10 mouse cellular contexts compared by ENCODE assay signal in the genomic region with DNA sequence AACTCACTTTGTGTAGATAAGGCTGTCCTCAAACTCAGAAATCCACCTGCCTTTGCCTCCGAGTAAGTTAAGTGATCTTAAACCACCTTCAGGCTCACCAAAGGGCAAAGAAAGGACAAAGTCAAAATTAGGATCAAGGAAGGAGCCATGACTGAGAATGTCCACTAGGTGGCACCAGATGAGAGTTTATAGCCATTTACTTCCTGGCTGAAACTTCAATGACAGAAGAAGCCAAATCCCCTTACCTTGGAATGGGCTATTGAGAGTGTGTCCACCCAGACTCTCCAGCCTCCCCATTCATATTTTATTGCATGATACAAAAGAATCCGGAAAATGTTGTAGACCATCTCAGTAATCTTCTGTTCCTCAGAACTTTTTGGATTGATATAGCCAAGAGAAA.
DNase-seq lines count a peak whose midpoint lies in the region; ATAC-seq and TF ChIP-seq lines count a peak whose summit lies in the region.
"Had no signal": no experiment of that assay in that cellular context is flagged by ENCODE, and none has a peak within 500 bp of the region (broad histone marks: within the 10 kb centered on the region; RNA-seq: fewer than 3 reads in every experiment).

No protein-coding gene starts in this region.

- no peaks in the 10 kb centered on the region for H3K9me3 ChIP-seq in intestine, embryonic 14.5 days (ENCODE audit: control insufficient read depth, low read length)
- H3K9me3 ChIP-seq in intestine, embryonic 16.5 days (ENCODE audit: control insufficient read depth, low read length), result no peaks in the 10 kb centered on the region
- no peaks in the 10 kb centered on the region for H3K9me3 ChIP-seq in embryonic facial prominence, embryonic 11.5 days (replicated peaks; ENCODE audit: control insufficient read depth, low read length)
- H3K9me3 ChIP-seq in kidney, postnatal 0 days (replicated peaks; ENCODE audit: low read length), result no peaks in the 10 kb centered on the region
- H3K9me3 ChIP-seq: embryonic facial prominence, embryonic 12.5 days; lung, embryonic 15.5 days had no signal

- no peak overlapping the region for H3K27ac ChIP-seq in intestine, embryonic 14.5 days (ENCODE audit: low read depth)
- H3K27ac ChIP-seq in intestine, embryonic 16.5 days (ENCODE audit: low read length), result no peak overlapping the region
- no peak overlapping the region for H3K27ac ChIP-seq in embryonic facial prominence, embryonic 11.5 days (replicated peaks; ENCODE audit: low read depth, low read length)
- no peak overlapping the region for H3K27ac ChIP-seq in kidney, postnatal 0 days
- H3K27ac ChIP-seq: embryonic facial prominence, embryonic 12.5 days; lung, embryonic 15.5 days had no signal

- H3K4me2 ChIP-seq in intestine, embryonic 14.5 days (ENCODE audit: low read length), result no peak overlapping the region
- H3K4me2 ChIP-seq in intestine, embryonic 16.5 days (ENCODE audit: low read depth, low read length), result no peak overlapping the region
- no peak overlapping the region for H3K4me2 ChIP-seq in embryonic facial prominence, embryonic 11.5 days (ENCODE audit: low read depth, low read length)
- H3K4me2 ChIP-seq in kidney, postnatal 0 days (ENCODE audit: low read length), result no peak overlapping the region
- H3K4me2 ChIP-seq: embryonic facial prominence, embryonic 12.5 days; lung, embryonic 15.5 days had no signal

- H3K4me3 ChIP-seq in intestine, embryonic 14.5 days (ENCODE audit: low read depth, low read length), result no peak overlapping the region
- H3K4me3 ChIP-seq in intestine, embryonic 16.5 days (ENCODE audit: low read length), result no peak overlapping the region
- H3K4me3 ChIP-seq in embryonic facial prominence, embryonic 11.5 days (ENCODE audit: low read depth, low read length), result no peak overlapping the region
- H3K4me3 ChIP-seq in kidney, postnatal 0 days (replicated peaks; ENCODE audit: low read depth, low read length), result no peak overlapping the region
- H3K4me3 ChIP-seq: embryonic facial prominence, embryonic 12.5 days; lung, embryonic 15.5 days had no signal

- ATAC-seq in intestine, embryonic 14.5 days (replicated peaks; ENCODE audit: low FRiP score, low TSS enrichment, low read depth), result no peak
- ATAC-seq in intestine, embryonic 16.5 days, result no peak
- ATAC-seq in CD4-positive, CD25-positive, alpha-beta regulatory T cell, adult 4 months, result peak; percentile 66
- ATAC-seq in embryonic facial prominence, embryonic 11.5 days (replicated peaks; ENCODE audit: insufficient number of reproducible peaks, low FRiP score, low TSS enrichment, low read depth), result 0 out of 2 replicates have a peak, but pooled peaks have one; percentile 34
- no peak for ATAC-seq in kidney, postnatal 0 days (replicated peaks; ENCODE audit: low FRiP score, low read depth)

- no peaks in the 10 kb centered on the region for H3K27me3 ChIP-seq in intestine, embryonic 14.5 days (replicated peaks; ENCODE audit: control insufficient read depth, insufficient read depth, low read length)
- no peaks in the 10 kb centered on the region for H3K27me3 ChIP-seq in intestine, embryonic 16.5 days (replicated peaks; ENCODE audit: control insufficient read depth, insufficient read depth, low read length)
- no peaks in the 10 kb centered on the region for H3K27me3 ChIP-seq in embryonic facial prominence, embryonic 11.5 days (ENCODE audit: control insufficient read depth, insufficient read depth, low read length)
- H3K27me3 ChIP-seq in kidney, postnatal 0 days (ENCODE audit: insufficient read depth, low read length), result no peaks in the 10 kb centered on the region
- H3K27me3 ChIP-seq: embryonic facial prominence, embryonic 12.5 days; lung, embryonic 15.5 days had no signal

- H3K4me1 ChIP-seq in intestine, embryonic 14.5 days (replicated peaks; ENCODE audit: control insufficient read depth, insufficient read depth, low read length), result no peaks in the 10 kb centered on the region
- no peaks in the 10 kb centered on the region for H3K4me1 ChIP-seq in intestine, embryonic 16.5 days (ENCODE audit: control insufficient read depth, insufficient read depth, low read length)
- H3K4me1 ChIP-seq in embryonic facial prominence, embryonic 11.5 days (ENCODE audit: control insufficient read depth, insufficient read depth, low read length), result no peaks in the 10 kb centered on the region
- no peaks in the 10 kb centered on the region for H3K4me1 ChIP-seq in kidney, postnatal 0 days (replicated peaks; ENCODE audit: insufficient read depth, low read length)
- H3K4me1 ChIP-seq: embryonic facial prominence, embryonic 12.5 days; lung, embryonic 15.5 days had no signal

- peaks cover 15% of the 10 kb centered on the region for H3K36me3 ChIP-seq in intestine, embryonic 14.5 days (ENCODE audit: control insufficient read depth, insufficient read depth, low read length)
- H3K36me3 ChIP-seq in intestine, embryonic 16.5 days (ENCODE audit: control insufficient read depth, insufficient read depth, low read length), result no peaks in the 10 kb centered on the region
- no peaks in the 10 kb centered on the region; the same call in 1 of the 2 replicates for H3K36me3 ChIP-seq in embryonic facial prominence, embryonic 11.5 days (replicated peaks; ENCODE audit: control insufficient read depth, insufficient read depth, low read depth, low read length)
- H3K36me3 ChIP-seq in kidney, postnatal 0 days (ENCODE audit: insufficient read depth, low read length), result 0 out of 2 replicates have a peak, but pooled peaks cover 4% of the 10 kb centered on the region
- H3K36me3 ChIP-seq: lung, embryonic 15.5 days had no signal

- DNase-seq in intestine, embryonic 14.5 days (ENCODE audit: low spot score), result peak; percentile 64
- DNase-seq in adrenal gland, postnatal 25 days, result peak; percentile 5
- peak; percentile 79 for DNase-seq in embryonic facial prominence, embryonic 11.5 days (ENCODE audit: low spot score)
- peak; percentile 82 for DNase-seq in kidney, postnatal 0 days (ENCODE audit: low spot score)
- peak; percentile 74 for DNase-seq in mesoderm, embryonic 11.5 days (ENCODE audit: low read depth, low spot score)
- peak; percentile 12 for DNase-seq in thymus, postnatal 4 days

- 24% methylated on average over 2 of the region's 2 CpGs for WGBS in intestine, embryonic 14.5 days
- WGBS in intestine, embryonic 16.5 days, result 20% methylated on average over 2 of the region's 2 CpGs
- 23% methylated on average over 2 of the region's 2 CpGs for WGBS in embryonic facial prominence, embryonic 11.5 days
- WGBS in kidney, postnatal 0 days, result 15% methylated on average over 2 of the region's 2 CpGs

- peak; percentile 92 for TF ChIP-seq CTCF in kidney, postnatal 0 days (IDR thresholded peaks at IDR 0.05; ENCODE audit: low read depth)

- H3K9ac ChIP-seq in intestine, embryonic 14.5 days (ENCODE audit: low read length), result no peak overlapping the region
- H3K9ac ChIP-seq in intestine, embryonic 16.5 days (ENCODE audit: low read depth, low read length), result no peak overlapping the region
- no peak overlapping the region for H3K9ac ChIP-seq in embryonic facial prominence, embryonic 11.5 days (replicated peaks; ENCODE audit: low read length)
- no peak overlapping the region for H3K9ac ChIP-seq in kidney, postnatal 0 days (ENCODE audit: low read depth, low read length)
- H3K9ac ChIP-seq: embryonic facial prominence, embryonic 12.5 days; lung, embryonic 15.5 days had no signal

Comparison
In these comparisons a context has a peak if more than half of its experiments do, and no peak if none do; other contexts are left out.
1. ATAC-seq: peak in CD4-positive, CD25-positive, alpha-beta regulatory T cell, adult 4 months (single experiment) and embryonic facial prominence, embryonic 11.5 days (single experiment); none in intestine, embryonic 14.5 days (single experiment), intestine, embryonic 16.5 days (single experiment) and kidney, postnatal 0 days (single experiment).
2. DNase-seq: peak in every context shown above with its lines; median percentile 82 in kidney, postnatal 0 days; 79 in embryonic facial prominence, embryonic 11.5 days; 74 in mesoderm, embryonic 11.5 days; 64 in intestine, embryonic 14.5 days; 12 in thymus, postnatal 4 days; 5 in adrenal gland, postnatal 25 days.